Mouse (Mus musculus) cerebellum, postnatal 14 days (tissue): ENCODE results near the gene Vasp.

Experiments used
- DNase-seq, 2 experiments: peaks; one replicate each; pipeline ENCODE4 v3.0.0; 2021; ENCODE audit warnings: mixed read lengths in 2 of 2

Vasp gene

DNA sequence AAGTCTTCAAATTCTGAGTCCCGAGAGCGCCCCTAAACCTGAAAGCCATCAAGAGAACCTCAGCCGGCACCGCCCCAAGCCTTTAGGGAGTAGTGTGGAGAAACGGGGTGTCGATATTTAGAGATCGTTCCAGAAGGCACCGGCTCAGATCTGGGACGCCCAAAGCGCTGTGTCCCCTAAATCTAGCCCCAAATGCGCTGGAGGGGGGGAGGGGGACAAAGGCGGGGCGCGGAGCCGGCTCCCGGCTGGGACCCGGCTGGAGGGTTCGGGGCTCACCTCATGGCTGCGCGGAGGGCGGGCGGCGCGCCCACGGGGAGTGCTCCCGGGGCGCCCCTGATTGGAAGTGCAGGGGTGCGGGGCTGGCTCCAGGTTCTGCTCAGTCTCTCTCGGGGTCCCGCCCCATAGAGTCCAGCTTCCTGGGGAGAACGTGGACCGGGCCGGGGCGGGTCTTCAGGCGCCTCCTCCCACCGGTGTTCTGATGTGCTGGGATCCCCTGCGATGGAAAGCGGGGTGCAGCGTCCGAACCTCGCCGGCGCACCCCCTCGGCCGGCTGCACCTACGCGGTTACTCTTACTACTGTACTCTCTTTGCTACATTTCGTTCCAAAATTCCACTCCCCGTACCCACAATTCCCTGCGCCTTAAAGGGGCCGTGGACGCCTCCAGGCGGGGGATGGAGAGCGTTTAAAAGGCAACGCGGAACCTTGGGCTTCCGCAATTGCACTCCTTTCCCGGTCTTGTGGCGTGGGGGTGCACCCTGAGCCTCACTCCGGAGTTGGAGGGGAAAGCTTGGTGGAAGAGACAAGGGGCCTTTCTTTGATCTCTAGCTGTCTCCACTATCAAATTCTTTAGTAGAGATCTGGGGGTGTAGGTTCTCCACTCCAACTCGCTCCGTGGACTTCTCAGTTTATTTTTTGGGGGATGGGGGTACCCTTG, at the start of gene Vasp:
Gene Vasp (minus strand): TSS at position 580 of the 935 bp plus-strand sequence.
- peak; percentile 83 to 85 for DNase-seq

DNA sequence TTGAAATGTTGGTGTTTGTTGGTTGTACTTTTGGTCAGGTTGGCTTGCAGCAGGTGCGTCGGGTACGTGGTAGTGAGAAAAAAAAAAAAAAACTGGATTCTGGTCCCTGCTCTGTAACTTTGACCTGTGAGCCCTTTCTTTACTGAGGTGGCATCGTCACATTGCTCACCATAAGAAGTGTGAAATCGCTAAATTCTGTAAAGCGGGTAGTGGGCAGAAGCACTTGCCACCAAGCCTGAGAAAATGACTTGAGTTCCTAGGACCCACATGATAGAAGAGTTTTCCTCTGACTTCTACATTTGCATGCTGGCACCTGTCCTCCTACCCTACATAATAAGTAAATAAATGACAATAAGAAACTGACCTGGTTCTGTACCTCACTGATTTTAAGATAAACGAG, 49.0 kb upstream of the Vasp start:
- DNase-seq = no peak

DNA sequence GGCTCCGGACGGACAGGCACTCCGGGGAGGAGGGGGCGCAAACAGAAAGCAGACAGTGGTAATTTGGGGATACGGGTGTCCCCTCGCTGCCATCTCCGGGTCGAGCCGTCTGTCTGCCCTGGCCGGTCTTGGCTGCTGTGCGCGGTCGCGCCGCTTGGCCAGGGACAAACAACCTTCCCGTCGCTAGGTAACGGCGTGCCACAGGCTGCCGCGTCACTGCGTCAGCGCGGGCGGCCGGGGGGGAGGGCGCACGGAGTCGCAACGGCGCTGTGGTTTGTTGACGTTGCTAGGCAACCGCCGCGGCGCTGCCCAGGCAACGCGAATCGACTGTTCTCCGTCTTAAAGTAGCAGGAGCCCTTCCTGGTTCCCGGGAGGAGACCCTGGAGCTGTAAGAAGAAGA, 48.3 kb upstream of the Vasp start:
- DNase-seq = peak; percentile 96

DNA sequence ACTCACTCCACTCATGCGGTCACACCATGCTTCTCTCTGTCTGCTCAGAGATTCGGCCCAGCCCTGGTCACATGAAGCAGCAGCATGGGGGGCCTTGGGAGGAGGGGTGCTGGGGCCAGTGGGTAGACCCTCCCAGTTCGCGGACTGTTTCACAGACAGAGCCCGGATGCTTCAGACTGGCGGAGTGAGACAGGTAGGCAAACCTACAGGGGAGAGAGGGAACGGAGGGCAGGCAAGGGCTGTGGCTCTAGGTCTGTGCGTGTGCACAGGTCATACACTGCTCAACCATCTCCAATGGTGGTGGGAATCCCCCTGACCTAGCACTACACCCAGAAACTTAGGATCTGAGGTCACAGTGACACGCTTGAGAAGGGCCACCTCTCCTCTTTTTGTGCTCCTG, 47.8 kb upstream of the Vasp start:
- DNase-seq = no peak

DNA sequence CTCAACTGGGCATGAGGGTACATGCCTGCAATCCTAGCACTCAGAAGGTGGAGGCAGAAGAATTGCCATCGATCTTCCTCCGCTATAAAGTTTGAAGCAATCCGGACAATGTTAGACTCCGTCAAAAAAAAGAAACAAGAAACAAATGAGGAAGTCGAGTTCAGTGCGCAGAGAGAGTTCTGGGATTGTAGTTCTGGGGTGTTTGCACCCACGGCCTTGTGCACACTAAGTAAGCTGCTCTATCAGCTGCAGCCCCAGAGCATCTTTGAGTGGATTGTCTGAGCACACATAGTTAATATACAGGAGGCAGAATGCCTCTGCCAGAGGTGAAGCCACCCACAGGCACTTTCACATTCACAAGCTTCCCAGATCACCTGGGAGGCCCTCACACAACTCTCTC, 47.1 kb upstream of the Vasp start:
- no peak for DNase-seq

DNA sequence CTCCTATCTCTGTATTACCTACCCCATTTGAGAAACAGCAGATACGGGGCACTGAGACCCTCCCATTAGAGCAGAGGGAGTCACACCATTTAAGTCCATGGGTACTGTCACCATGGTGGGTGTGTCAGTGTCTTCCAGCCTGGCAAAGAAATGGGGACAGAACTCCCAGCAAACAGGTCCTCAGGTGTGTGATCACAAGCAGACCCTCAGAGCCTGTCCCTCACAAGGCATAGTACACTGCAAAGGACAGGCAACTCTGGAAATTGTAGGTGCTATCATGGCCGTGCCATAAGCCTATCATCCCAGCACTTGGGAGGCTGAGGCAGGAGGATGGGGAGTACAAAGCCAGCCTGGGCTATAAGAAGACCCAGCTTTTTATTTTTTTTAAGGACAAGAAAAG, 46.6 kb upstream of the Vasp start:
- no peak for DNase-seq

DNA sequence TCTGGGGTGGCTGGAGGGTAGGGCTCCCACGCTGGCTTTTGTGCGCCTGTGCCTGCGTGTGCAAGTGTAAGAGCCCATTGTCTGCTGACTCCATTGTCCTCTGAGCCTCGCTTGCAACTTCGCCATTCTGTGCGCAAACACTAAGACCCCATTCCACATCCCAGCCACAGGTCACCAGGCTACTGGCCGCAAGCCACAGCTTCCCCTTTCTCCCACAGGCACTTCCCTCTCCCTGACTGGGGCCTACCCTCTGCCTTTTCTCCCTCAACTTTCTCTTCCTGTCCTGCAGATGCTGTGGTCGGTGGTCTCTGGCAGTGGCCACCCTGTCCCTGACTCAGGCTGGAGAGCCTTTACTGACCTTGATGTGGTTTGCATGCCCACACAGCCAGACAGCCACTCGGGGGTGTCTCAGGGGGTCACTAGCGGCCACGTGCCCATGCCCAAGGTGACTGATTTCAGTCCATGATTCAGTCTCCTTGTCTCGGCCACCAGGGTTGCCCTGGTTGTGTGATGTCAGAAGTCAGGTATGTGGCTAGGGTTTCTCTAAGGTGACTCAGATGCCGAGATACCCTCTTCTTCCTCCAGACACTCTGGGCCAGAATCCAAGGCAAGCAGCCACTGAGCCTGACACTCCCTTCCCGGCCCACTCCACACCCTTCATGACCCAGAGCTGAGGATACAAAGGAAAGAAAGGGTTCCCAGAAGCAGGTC, 45.0 kb upstream of the Vasp start:
- no peak for DNase-seq

DNA sequence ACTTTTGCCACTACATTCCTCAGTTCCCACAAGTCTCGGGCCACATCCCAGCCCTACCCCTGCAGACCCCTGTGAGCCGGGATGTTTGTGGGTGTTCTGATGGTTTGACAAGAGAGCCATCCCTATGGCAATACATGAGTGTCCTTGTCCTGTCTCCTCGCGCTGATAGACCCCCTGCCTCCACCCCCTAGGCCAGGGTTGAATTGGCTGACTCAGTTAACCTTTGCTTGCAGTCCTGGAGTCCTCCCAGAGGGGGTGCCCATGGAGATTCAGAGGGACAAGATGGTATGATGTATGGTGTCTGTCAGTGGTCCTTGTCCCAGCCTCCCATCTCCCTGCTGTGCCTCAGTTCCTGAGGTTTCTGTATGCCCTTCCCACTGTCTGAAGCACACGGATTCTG, 42.4 kb upstream of the Vasp start:
- no peak for DNase-seq

DNA sequence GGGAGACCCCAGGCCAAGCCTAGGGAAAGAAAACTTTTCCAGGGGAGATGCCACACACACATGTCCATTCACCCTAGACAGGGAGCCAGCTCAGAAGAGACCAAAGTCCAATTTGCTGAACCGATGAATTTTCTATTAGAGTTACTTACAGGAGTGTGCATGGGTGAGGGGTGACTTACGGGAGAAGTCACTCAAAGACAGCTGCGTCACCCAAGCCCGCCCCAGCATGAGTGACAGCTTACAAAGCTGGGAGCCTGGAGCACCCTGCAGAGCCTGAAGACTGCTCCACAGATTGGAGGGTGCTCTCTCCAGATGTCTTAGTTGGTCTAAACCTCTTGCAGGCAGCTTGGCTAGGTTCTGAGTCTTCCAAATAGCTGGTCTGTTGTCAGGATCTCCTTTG, 40.4 kb upstream of the Vasp start:
- no peak for DNase-seq

DNA sequence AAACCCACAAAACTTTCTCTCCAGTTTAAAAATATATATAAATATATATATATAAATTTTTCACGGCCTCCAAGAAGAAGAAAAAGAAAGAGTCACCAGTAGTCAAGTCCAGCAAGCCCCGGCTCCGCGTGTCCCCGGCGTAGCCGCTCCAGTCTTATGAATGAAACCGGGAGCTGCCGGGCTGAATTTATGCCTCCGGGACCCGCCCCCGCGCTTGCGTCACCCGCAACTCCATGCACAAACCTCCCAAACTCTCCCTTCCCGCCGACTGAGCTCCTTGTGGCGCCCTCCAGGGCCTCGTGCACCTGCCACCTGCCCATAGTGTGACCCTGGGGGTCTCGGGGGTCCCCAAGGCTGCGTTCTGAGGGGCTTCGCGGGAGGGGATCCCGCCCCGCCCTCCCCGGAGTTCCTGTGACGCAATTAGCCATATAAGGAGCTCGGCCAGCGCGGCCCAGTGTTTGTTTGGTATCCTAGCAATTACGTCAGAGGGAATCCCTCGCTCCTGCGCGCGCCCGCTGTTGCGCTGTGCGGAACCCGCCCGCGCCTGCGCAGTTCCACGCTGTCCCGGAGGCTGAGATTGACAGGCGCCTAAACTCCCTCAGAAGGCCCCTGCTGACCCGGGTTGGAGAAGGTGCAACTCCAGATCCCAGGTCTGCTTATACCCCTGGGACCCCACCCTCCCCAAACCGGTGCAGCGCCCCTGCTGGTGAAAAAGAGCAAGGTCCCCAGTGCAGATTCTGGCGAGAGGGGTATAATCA, 38.4 kb upstream of the Vasp start, which contains the start of gene Fosb:
Gene Fosb (minus strand): TSS at position 168 of the 758 bp plus-strand sequence.
- DNase-seq = peak; percentile 97

DNA sequence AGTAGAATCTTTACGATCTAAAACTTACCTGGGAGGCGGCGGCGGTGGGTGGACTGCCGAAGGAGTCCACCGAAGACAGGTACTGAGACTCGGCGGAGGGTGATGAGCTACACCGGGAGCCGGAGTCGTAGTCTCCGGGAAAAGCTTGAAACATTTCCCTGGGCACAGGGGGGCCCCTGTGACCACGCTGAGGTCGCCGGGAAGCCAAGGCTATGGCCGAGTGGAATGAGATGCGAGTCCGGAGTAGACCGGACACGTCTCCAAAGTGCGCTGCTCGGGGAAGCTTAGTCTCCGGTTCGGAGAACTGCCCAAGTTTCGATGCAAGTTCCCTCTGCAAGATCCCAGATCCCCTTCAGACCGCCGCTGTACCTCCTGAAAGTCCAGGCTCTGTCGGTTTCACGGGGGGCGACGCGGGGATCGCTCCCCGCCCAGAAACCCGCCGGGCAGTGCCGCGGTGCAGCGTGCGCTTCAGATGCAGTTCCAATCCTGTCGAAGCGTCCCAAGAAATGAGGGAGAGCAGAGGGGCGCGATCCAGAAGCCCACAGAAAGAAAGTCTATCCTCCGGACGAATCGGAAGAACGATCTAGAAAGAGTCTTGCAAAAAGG, 37.8 kb upstream of the Vasp start:
- no peak for DNase-seq

DNA sequence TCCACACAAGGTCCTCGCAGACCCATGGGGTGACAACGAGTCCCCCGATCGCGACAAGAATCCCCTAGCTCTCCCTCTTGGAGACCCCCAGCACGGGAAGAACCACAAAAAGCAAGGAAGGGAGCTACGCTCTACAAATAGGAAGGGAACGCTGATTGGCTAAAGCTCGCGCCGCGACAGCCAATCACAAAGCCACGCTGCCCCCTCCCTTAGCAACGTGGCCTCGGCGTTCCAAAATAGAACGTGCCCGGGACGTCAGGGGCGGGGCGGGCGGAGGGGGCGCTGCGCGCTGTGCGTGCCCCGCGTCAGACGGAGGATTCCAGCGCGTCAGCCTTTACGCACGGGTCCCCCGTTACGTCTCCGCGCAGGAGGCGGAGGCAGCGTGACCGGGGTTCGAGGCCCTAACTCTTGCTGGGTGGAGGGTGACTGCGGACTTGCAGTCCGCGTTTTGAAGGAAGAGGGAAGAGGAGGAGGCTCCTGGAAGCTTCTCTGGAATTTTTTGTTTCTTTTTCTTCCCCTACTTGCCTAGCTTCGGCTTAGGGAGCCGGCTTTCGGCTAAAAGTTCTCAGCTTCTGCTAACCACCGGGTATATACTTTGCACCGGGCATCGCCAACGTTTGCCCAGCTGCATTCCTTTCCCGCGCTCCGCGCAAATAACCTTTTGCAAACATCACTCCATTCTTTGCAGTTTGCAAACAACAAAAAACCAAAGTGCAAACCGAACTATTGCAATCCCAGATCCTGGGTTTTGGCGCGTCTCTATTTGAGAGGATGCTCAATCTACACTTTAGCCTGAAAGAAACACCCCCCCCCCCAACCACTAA, 37.0 kb upstream of the Vasp start:
- DNase-seq = peak; percentile 97 to 98

DNA sequence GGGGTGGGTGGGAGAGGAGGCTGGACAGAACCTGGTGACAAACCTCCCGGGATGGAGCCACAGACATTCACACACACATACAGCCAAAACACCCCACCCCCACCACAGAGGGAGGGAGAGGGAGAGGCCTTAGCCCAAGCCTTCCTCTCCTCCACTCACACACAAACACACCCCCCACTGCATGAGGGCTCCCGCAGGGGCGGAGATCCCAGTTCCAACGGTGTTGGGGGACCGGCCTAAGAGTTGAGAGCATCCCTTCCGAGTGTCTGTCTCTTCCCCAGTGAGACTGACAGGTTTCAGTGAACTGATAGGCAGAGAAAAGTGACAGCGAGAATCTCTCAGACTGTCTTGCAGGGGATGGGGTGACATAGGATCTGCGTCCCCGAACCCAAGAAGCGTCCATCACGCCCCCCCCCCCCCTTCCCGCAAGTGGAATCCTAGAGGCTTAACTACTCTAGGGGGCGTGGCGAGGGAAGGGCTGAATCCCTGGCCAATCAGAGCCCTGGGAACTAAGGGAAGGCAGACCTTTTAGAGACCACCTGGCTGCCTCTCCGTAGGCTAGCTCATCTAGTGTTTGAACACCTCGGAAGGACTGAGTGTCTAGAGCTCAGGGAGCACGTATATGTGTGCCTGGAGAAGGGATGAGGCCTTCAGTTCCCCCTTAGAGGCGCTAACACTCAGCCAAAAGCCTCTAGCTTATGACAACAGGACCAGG, 36.3 kb upstream of the Vasp start:
- DNase-seq = peak; percentile 85 to 89

DNA sequence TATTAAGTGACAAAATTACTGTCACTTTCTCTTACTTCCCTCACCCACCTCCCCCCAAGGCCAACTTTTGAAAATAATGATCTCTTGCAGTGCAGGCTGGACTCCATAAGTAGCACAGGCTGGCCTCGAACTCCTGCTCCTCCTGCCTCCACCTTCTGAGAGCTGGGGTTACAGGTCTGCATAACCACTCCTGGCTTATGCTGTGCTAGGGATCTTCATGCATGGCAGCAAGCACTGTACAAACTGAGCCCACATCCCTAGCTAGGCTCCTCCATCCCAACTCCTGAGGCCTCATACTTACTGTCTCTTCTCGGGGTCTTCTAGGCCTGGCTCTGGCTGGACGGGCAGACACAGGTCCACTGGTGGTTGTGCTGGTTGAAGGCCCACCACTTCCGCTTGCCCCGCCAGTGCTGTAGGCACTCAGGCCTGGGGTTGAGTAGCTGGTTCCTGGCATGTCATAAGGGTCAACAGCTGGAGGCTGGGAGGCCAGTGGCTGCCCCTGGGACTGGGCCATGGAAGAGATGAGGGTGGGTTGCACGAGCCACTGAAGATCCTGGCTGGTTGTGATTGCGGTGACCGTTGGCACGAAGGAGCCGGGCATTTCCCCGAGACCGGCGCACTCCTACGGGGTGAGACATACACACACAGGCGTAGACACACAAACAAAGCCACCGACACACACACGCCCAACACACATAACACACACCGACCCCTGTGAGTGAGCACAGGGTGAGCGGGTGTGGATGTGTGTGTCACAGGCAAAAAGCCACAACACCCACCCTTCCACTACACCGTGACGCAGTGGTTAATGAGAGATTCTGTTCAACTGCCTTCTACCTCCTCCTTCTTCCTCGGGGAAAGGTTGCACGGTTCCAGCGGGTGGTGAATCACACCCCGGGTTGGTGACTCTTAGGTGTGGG, 35.5 kb upstream of the Vasp start:
- no peak for DNase-seq

DNA sequence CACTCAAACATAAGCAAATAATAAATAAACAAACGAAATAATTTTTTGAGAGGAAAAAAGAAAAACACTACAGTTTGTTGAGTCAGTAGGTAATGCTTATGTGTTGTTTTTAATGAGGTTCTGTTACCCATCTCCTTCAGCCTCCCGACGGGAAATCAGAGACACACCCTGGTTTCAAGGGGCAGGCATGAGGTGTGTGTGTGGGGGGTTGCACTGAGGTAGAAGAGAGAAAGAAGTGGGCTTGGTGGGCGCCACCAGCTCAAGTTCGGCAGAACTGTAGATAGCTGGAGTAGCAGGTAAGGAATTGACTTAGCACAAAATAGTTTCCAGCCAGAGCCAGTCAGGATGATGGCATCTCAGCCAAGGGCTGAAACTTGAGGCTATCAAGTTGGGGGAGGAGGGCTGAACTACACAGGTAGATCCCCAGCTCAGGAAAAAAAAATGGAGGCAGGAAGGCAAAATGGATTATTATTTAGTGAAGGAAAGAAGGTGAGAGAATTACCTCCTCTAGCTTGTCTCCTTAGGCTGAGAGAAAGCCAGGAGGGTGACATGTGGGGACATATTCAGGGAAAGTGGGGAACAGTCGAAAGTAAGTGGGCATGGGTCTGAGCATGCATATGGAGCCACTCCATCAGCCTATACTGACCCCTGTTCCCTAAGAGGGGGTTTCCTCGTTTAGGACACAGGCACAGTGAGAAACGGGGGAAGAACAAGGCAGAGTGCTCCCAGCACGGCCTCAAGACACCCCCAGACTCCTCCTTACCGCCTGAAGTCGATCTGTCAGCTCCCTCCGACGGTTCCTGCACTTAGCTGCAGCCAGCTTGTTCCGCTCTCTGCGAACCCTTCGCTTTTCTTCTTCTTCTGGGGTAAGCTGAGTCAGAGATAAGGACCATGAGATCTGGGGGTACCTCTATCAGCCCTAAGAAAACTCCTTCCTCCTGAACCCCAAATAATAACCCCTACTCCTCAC, 34.5 kb upstream of the Vasp start:
- DNase-seq = no peak

DNA sequence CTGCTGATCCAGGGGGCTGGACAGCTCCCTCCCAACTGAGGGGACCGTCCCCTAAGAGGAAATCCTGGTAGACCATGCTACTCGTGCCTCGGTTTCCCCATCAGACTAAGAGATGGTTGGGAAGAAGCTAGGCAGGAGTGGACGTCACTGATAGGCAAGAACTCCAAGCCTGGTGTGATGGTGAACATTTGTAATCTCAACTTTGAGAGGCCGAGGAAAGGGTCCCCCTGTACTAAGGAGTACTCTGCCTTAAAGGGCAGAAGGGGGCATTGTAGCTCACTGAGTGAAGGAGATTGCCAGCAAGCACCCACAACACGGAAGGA, 33.8 kb upstream of the Vasp start:
- DNase-seq = no peak

DNA sequence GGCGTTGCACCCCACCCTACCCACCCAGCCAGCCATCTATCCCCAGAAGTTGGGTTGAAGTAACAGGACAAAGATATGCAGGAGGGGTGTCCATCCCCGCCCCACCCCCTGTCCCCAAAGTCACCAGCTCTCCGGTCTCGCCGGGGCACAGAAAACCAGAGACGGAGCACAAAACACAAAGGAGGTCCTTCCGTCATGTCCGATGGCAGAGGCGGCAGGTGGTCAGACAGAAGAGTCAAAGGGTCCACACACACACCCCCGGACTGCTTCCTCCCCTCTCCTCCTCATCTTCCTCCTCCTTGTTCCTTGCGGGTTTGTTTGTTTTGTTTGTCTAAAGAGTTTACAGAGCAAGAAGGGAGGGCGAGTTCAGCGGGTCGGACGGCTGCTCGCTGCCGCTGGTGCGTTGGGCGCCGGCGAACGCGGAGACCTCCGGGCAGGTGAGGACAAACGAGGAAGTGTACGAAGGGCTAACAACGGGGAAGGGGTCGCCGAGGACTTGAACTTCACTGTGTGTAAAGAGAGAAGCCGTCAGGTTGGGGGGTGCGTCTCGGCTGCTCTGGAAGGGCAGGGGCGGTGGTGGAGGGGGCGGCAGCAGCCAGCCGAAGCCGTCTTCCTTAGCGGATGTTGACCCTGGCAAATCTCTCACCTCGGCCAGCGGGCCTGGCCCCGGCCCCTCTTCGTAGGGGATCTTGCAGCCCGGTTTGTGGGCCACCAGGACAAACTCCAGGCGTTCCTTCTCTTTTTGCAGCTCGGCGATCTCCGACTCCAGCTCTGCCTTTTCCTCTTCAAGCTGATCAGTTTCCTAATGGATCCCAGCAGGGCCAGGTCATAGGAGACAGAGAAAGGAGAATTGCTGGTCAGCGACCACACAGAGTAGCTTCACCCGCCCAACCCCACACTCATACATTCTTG, 33.1 kb upstream of the Vasp start:
- DNase-seq = no peak

DNA sequence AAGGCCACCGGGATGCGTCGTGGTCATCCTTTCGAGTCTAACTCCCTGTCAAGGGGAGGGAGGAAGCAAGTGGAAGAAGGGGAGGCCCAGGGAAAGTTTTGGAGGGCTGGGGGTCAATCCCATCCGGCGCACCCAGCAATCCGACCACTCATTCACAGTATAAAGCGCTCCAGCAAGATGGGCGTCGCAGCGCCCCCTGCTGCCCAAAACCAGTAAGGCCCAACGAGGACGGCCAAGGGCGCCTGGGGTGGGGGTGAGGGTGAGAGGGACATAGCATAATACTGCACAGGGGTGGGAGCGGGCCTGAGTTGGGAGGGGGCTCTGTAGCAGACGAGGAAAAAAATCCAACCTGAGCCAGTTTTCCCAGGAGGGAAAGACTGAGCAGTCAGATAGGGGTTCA, 32.2 kb upstream of the Vasp start:
- DNase-seq = peak; percentile 85 to 92
